Mouse (Mus musculus) forebrain, embryonic 14.5 days (tissue): ENCODE measurements around the gene Lpcat3. TPM values are rescaled to one million over a fixed set of nuclear protein-coding genes. Genes with fewer than 3 reads are reported as not detected.

Source experiments
- ATAC-seq: fragments of 200-750 bp; cut with Nextera tagmentation; 2 replicates; pipeline ENCODE4 v1.8.0; 2017; ENCODE audit warnings: mild to moderate bottlenecking, moderate library complexity
- DNase-seq: peaks from one replicate; pipeline ENCODE4 v3.0.0-alpha.2; 2015; ENCODE audit warnings: low spot score
- H3K27ac ChIP-seq: fragments of 300-500 bp; sonication (generic); 2 replicates; pipeline ENCODE4 v1.5.1; 2014; ENCODE audit warnings: low read depth, mild to moderate bottlenecking, control low read depth, low read length, moderate library complexity
- H3K27me3 ChIP-seq: fragments of 300-500 bp; sonication (generic); replicated peaks from 2 replicates; pipeline ENCODE4 v1.6.1; 2014; ENCODE audit warnings: low read length, control low read depth, mixed read lengths; ENCODE audit not compliant: control insufficient read depth, insufficient read depth
- H3K36me3 ChIP-seq: fragments of 300-500 bp; sonication (generic); 2 replicates; pipeline ENCODE4 v1.6.1; 2014; ENCODE audit warnings: low read length, control low read depth; ENCODE audit not compliant: control insufficient read depth, insufficient read depth
- H3K4me1 ChIP-seq: fragments of 300-500 bp; sonication (generic); 2 replicates; pipeline ENCODE4 v1.6.1; 2014; ENCODE audit warnings: antibody characterized with exemption, low read length, control low read depth; ENCODE audit not compliant: control insufficient read depth, insufficient read depth
- H3K4me2 ChIP-seq: fragments of 300-500 bp; sonication (generic); 2 replicates; pipeline ENCODE4 v1.6.1; 2014; ENCODE audit warnings: mild to moderate bottlenecking, control low read depth, low read length
- H3K4me3 ChIP-seq: fragments of 300-500 bp; sonication (generic); 2 replicates; pipeline ENCODE4 v1.5.1; 2014; ENCODE audit warnings: low read depth, low read length, control low read depth
- H3K9ac ChIP-seq: fragments of 300-500 bp; sonication (generic); 2 replicates; pipeline ENCODE4 v1.6.1; 2014; ENCODE audit warnings: mild to moderate bottlenecking, low read length, control low read depth, moderate library complexity
- H3K9me3 ChIP-seq: fragments of 300-500 bp; sonication (generic); replicated peaks from 2 replicates; pipeline ENCODE4 v1.6.1; 2016; ENCODE audit warnings: low read length, control low read depth, mixed read lengths; ENCODE audit not compliant: control insufficient read depth
- WGBS: fragments of 180-500 bp; shearing (Covaris S2); extraction: QIAGEN DNeasy Blood & Tissue Kit; methylation state at CpG from one replicate; pipeline ENCODE4 v1.1.7; 2014; 5-methylcytosine and 5-hydroxymethylcytosine counted together
- polyA plus RNA-seq: library from polyadenylated mRNA; unstranded; fragments of >200 nt; fragmentation: Nextera tagmentation; extraction: Ambion mirVana; gene quantifications from 2 replicates; pipeline ENCODE4 v1.2.1, GENCODE M21; 2014

Gene Lpcat3
- polyA plus RNA-seq, 1 experiment from 2014 or later: 33.4 TPM

DNA sequence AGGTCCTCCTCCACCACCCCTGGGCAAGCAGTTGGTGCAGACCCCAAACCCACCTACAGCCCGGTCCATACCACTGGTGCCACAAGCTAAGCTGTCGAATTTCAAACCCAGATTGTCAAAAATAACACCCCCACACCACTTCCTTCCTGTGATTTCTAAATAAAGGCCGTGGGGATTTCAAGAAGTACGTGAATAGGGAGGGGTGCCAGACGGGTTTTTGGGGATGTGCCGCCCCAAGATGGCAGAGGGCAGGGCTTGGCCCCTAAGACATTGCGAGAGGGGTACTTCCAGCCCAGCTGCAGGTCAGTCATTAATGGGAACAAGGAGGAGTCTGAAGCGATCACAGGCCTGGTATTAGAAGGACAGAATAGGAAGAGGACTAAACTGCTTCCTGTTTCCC, 60.7 kb downstream of the Lpcat3 start:
- Histone ChIP-seq H3K4me3 (no peak overlapping the region), H3K9me3 (no peaks in the 10 kb centered on the region), H3K9ac (no peak overlapping the region), H3K36me3 (no peaks in the 10 kb centered on the region), H3K4me2 (no peak overlapping the region), H3K27me3 (no peaks in the 10 kb centered on the region), H3K27ac (no peak overlapping the region), H3K4me1 (no peaks in the 10 kb centered on the region)
- ATAC-seq: no peak
- DNase-seq: no peak
- 85% methylated on average over 8 of the region's 8 CpGs for WGBS

DNA sequence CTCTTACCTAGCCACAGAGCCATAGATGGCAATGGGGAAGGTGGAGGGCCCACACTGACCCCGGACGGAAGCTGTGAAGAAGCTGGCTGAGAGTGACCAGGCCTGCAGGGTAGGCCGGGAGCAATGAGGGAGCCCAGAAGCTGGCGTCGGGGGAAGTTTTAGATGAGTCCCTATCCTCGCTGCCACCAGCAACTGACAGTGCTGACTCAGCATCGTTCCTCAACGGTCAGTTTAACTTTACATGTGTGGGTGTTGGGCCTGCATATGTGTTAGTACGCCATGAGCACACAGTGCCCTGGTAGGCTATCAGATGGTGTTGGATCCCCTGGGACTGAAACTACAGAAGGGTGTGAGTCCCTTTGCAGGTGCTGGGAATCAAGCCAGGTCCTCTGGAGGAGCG, 61.6 kb downstream of the Lpcat3 start:
- Histone ChIP-seq H3K36me3 (no peaks in the 10 kb centered on the region), H3K9ac (no peak overlapping the region), H3K9me3 (no peaks in the 10 kb centered on the region), H3K27me3 (no peaks in the 10 kb centered on the region), H3K4me1 (no peaks in the 10 kb centered on the region), H3K27ac (no peak overlapping the region), H3K4me2 (no peak overlapping the region), H3K4me3 (no peak overlapping the region)
- 90% methylated on average over 10 of the region's 10 CpGs for WGBS
- ATAC-seq (no peak), DNase-seq (no peak)

DNA sequence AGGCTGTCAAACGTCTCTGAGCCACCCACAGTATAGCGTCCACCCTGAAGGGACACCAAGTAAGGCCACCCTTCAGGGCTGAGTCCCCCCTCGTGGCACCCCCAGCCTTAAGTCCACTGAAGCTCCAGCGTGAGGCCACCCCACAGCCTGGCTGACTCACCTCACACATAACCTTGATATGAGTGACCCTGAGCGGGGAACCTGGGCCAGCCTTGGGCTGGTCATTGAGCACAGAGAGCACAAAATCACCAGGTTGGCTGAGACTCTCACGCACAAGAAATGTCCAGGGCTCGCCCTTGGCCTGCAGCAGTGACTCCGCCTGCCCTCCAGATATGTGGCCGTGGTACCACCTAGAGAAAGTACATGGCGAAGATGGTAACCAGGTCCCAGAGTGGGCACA, 65.8 kb downstream of the Lpcat3 start:
- Histone ChIP-seq H3K4me1 (no peaks in the 10 kb centered on the region), H3K9me3 (no peaks in the 10 kb centered on the region), H3K4me3 (no peak overlapping the region), H3K9ac (no peak overlapping the region), H3K27ac (no peak overlapping the region), H3K4me2 (no peak overlapping the region), H3K36me3 (no peaks in the 10 kb centered on the region), H3K27me3 (no peaks in the 10 kb centered on the region)
- ATAC-seq (no peak), DNase-seq (no peak)
- 89% methylated on average over 10 of the region's 10 CpGs for WGBS

DNA sequence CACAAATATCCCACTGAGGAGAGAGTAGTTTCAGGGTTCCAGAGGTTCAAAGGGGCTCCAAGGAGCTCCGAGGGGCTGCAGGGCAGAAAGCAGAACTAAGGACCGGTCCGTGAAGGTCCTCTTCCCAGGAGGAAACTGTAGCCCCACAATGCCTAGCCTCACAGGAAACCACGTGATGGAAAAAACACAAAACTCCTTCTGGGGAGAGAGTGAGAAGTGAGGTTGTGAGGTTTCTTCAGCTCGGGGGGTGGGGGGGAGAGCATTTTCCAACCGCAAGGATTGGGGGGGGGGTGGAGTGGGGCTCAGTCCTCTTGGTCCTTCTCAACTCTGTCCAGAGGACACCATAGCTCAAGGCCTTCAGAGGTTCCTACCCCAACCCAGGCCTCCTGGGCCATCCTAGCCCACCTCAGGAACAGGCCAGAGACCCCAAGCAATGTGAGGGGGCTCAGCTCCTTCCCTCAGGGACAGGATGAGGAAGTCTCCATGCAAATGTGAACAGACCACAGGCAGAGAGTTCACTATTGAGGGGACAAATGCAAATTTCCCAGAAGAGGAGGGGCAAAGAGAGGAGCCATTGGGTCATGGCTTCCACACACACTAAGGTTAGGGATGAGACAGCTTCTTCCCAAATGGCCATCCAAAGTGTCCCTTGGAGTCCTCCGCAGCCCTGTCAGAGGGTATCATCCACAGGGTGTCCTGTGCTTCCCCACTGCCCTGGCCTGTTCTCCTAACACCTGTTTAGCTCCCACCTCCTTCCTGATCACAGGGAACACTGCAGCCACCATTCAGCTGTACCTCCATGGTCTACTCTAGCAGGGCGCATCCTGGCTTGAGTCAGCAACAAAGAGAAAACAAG, 67.3 kb downstream of the Lpcat3 start:
- no peak overlapping the region for H3K9ac ChIP-seq
- WGBS: 91% methylated on average over 8 of the region's 8 CpGs

DNA sequence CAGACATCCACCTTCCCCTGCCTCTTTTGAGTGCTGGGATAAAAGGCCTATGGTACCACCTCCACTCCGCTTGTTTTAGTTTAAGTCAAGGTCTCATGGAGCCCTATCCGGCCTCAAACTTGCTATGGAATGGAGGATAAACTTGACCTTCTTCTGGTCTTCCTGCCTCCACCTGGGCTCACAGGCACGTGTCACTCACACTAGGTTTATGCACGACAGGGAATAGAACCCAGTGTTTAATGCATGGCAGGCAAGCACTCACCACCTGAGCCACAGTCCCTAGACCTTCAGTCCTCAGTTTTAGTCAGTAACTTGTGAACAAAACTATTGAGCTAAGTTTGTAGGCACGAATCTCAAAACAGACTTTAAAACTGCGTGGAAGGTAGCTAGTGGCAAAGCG, 68.2 kb downstream of the Lpcat3 start:
- no peaks in the 10 kb centered on the region for H3K36me3 ChIP-seq
- ATAC-seq: no peak
- no peak overlapping the region for H3K4me2 ChIP-seq
- H3K9ac ChIP-seq: no peak overlapping the region
- H3K27me3 ChIP-seq: no peaks in the 10 kb centered on the region
- no peaks in the 10 kb centered on the region for H3K9me3 ChIP-seq
- H3K4me3 ChIP-seq: no peak overlapping the region
- no peaks in the 10 kb centered on the region for H3K4me1 ChIP-seq
- no peak overlapping the region for H3K27ac ChIP-seq
- 90% methylated on average over 7 of the region's 7 CpGs for WGBS
- no peak for DNase-seq

More for the DNA sequence above, 67.3 kb downstream of the Lpcat3 start:
- H3K4me2 ChIP-seq: no peak overlapping the region
- H3K27ac ChIP-seq: no peak overlapping the region
- no peaks in the 10 kb centered on the region for H3K27me3 ChIP-seq
- H3K36me3 ChIP-seq: no peaks in the 10 kb centered on the region
- H3K4me3 ChIP-seq: no peak overlapping the region
- ATAC-seq (no peak), DNase-seq (no peak)
- H3K4me1 ChIP-seq: no peaks in the 10 kb centered on the region
- no peaks in the 10 kb centered on the region for H3K9me3 ChIP-seq

DNA sequence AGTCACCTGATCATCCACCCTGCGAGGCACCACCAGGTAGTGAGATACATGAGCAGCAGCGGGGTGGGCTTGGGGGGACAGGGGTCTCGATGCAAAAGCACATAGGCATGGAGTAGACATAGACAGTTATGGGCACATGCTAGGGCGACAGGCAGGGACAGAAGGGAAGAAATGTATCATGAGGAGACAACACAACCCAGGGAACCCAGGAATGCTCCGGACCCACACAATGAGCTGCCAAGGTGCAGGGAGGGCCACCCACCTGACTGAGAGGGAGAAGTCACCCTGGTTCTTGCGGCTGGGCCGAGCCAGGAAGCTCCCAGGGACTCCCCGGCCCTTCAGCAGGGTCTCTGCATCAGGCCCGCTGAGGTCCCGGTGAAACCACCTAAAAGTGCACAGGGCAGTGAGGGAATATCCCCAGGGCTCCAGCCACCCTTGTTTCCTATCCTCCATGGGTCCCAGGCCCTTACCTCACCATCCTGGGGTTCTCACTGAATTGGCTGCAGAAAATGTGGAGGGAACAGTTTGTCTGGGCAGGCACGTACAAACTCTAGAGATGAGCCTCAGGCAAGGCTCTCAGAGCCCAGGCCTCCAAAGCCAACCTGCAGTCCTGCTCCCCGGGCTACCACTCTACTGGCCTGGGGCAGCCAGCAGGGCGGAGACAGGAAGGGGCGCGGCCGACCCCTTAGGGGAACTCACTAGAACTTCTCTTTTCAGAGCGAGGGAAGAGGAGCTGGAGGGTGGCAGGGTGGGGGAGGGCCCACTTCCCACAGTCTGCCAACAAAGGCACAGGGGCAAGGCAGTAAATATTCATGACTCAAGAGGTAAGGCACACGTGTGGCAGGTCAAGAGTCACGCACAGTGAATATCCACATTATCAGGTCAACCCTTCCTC, 69.9 kb downstream of the Lpcat3 start:
- Histone ChIP-seq H3K9me3 (no peaks in the 10 kb centered on the region), H3K27me3 (no peaks in the 10 kb centered on the region), H3K4me3 (no peak overlapping the region), H3K27ac (no peak overlapping the region), H3K9ac (no peak overlapping the region), H3K4me1 (no peaks in the 10 kb centered on the region), H3K36me3 (no peaks in the 10 kb centered on the region), H3K4me2 (no peak overlapping the region)
- WGBS: 58% methylated on average over 19 of the region's 19 CpGs
- DNase-seq (no peak), ATAC-seq (no peak)

DNA sequence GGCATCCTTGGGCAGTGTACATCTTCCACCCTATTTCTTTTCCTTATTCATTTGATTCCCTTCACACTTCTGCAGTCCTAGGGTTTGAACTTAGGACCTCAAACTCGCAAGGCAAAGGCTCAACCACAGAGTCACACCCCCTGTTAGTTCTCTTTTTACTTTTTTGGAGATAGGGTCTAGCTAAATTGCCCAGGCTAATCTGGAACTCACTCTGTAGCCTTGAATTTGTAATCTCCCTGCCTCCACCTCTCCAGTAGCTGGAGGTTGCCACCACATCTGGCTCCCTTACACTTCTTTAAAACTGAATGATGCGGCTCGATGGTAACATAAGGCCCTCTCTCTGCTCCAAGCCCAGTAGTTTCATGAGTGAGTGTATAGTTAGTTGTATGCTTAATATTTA, 71.6 kb downstream of the Lpcat3 start:
- no peak overlapping the region for H3K4me3 ChIP-seq
- DNase-seq (no peak), ATAC-seq (no peak)
- H3K9ac ChIP-seq: no peak overlapping the region
- no peaks in the 10 kb centered on the region for H3K9me3 ChIP-seq
- H3K27me3 ChIP-seq: no peaks in the 10 kb centered on the region
- no peak overlapping the region for H3K4me2 ChIP-seq
- peaks cover 6% of the 10 kb centered on the region; the same call in 1 of the 2 replicates for H3K36me3 ChIP-seq
- 91% methylated on average over 3 of the region's 3 CpGs for WGBS
- H3K27ac ChIP-seq: no peak overlapping the region
- peaks cover 5% of the 10 kb centered on the region for H3K4me1 ChIP-seq

DNA sequence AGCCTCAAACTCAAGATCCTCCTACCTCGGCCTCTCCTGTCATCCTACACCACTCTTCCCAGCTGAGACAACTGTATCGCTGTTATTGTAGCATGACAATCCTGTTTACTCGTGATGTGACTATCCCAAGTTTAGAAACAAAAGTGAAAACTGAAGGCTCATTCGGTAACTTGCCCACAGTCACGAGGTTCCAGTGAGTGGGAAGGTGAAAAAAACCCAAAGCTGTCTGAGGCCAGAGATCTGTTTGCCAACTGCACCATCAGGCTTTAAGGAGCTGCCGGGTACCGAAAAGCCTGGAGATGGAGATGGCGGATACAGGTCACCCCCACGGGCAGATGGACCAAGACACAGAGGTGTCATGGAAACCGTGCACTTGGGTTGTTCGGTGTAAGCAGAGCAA, 74.2 kb downstream of the Lpcat3 start:
- ATAC-seq: no peak
- H3K36me3 ChIP-seq: peaks cover 6% of the 10 kb centered on the region; the same call in 1 of the 2 replicates
- WGBS: 90% methylated on average over 11 of the region's 11 CpGs

More for the DNA sequence above, 74.2 kb downstream of the Lpcat3 start:
- no peaks in the 10 kb centered on the region for H3K27me3 ChIP-seq
- no peak overlapping the region for H3K27ac ChIP-seq
- DNase-seq: no peak
- no peaks in the 10 kb centered on the region for H3K9me3 ChIP-seq
- no peak overlapping the region for H3K9ac ChIP-seq
- H3K4me1 ChIP-seq: peaks cover 16% of the 10 kb centered on the region
- no peak overlapping the region for H3K4me2 ChIP-seq
- H3K4me3 ChIP-seq: no peak overlapping the region
